Mouse (Mus musculus) small intestine, adult 2 months (tissue): Measurements from ENCODE around the gene Suclg2. TPM values are rescaled to one million over a fixed set of nuclear protein-coding genes. Genes with fewer than 3 reads are reported as not detected.

ENCODE experiments used
- H3K27ac ChIP-seq: fragments of 200-500 bp; 2 replicates; pipeline ENCODE4 v1.5.1; 2012; ENCODE audit warnings: low read depth, low read length, control low read depth, inconsistent platforms; ENCODE audit not compliant: insufficient read depth
- H3K27me3 ChIP-seq: fragments of 200-500 bp; 2 replicates; pipeline ENCODE4 v1.6.1; 2012; ENCODE audit warnings: mild to moderate bottlenecking, moderate library complexity, low read length, inconsistent platforms; ENCODE audit not compliant: control insufficient read depth, insufficient read depth
- H3K36me3 ChIP-seq: fragments of 200-500 bp; 2 replicates; pipeline ENCODE4 v1.6.1; 2012; ENCODE audit warnings: mild to moderate bottlenecking, low read length, control low read depth, inconsistent platforms; ENCODE audit not compliant: control insufficient read depth, insufficient read depth
- H3K4me1 ChIP-seq: fragments of 200-500 bp; 2 replicates; pipeline ENCODE4 v1.6.1; 2012; ENCODE audit warnings: low read length, inconsistent platforms, mixed read lengths; ENCODE audit not compliant: control insufficient read depth, insufficient read depth, insufficient read length
- H3K4me3 ChIP-seq: fragments of 200-500 bp; 2 replicates; pipeline ENCODE4 v1.5.1; 2012; ENCODE audit warnings: low read depth, mild to moderate bottlenecking, control low read depth, inconsistent platforms, low read length, moderate library complexity
- CTCF ChIP-seq: fragments of 200-500 bp; IDR thresholded peaks from 2 replicates; pipeline ENCODE4 v1.5.1; 2012; ENCODE audit warnings: low read depth, mild to moderate bottlenecking, control low read depth, inconsistent platforms, low read length, moderate library complexity, mixed read lengths; ENCODE audit not compliant: insufficient replicate concordance, insufficient read length; ENCODE audit errors: extremely low read depth
- POLR2A ChIP-seq: fragments of 200-500 bp; IDR thresholded peaks from 2 replicates; pipeline ENCODE4 v1.6.1; 2012; ENCODE audit warnings: low read depth, mild to moderate bottlenecking, control low read depth, inconsistent platforms, low read length, moderate library complexity
- WGBS: fragments of 180-500 bp; shearing (Covaris S2); methylation state at CpG from one replicate; pipeline ENCODE4 v1.1.7; 2018; 5-methylcytosine and 5-hydroxymethylcytosine counted together
- polyA plus RNA-seq: library from polyadenylated mRNA; depleted of rRNA; stranded (reverse); fragments of >200 nt; gene quantifications from 2 replicates; pipeline ENCODE4 v1.2.3, GENCODE M21; 2012; rRNA removed

Gene Suclg2
- polyA plus RNA-seq: 6.6 and 13.1 TPM in 2 replicates

GRCm38 (mm10) chr6:95718031-95718968, at the start of gene Suclg2:
Gene Suclg2 (minus strand): TSS chr6:95718800.
- H3K27ac ChIP-seq: peak within 1 kb of the TSS; percentile 12; the same call in 1 of the 2 replicates
- TF ChIP-seq POLR2A: 0 out of 2 replicates have a peak, but pooled peaks have one; percentile 58
- TF ChIP-seq CTCF: no peak
- no peaks in the 10 kb centered on the region for H3K36me3 ChIP-seq
- H3K4me3 ChIP-seq: peak within 1 kb of the TSS; percentile 79
- WGBS: under 1% methylated on average over 67 of the region's 74 CpGs
- peaks cover 28% of the 10 kb centered on the region; the same call in 1 of the 2 replicates for H3K4me1 ChIP-seq
- H3K27me3 ChIP-seq: no peaks in the 10 kb centered on the region

- no peak for TF ChIP-seq POLR2A
- TF ChIP-seq CTCF: no peak
- H3K4me1 ChIP-seq: peaks cover 2% of the 10 kb centered on the region; the same call in 1 of the 2 replicates
- H3K27ac ChIP-seq: no peak overlapping the region
- 70% methylated on average over 4 of the region's 4 CpGs for WGBS
- H3K36me3 ChIP-seq: no peaks in the 10 kb centered on the region
- no peaks in the 10 kb centered on the region; the same call in 1 of the 2 replicates for H3K27me3 ChIP-seq
- no peak overlapping the region for H3K4me3 ChIP-seq
These were observed 48.0 kb upstream of the Suclg2 start for GRCm38 (mm10) chr6:95766566-95766965.

GRCm38 (mm10) chr6:95759558-95760172, 41.1 kb upstream of the Suclg2 start:
- Histone ChIP-seq H3K4me3 (no peak overlapping the region), H3K27me3 (no peaks in the 10 kb centered on the region), H3K27ac (no peak overlapping the region), H3K36me3 (no peaks in the 10 kb centered on the region), H3K4me1 (no peaks in the 10 kb centered on the region)
- TF ChIP-seq CTCF: no peak
- TF ChIP-seq POLR2A: no peak
- WGBS: 83% methylated on average over 10 of the region's 10 CpGs

GRCm38 (mm10) chr6:95742378-95742777, 23.8 kb upstream of the Suclg2 start:
- H3K4me3 ChIP-seq: no peak overlapping the region
- no peaks in the 10 kb centered on the region for H3K36me3 ChIP-seq
- WGBS: 73% methylated on average over 4 of the region's 4 CpGs
- 0 out of 2 replicates have a peak, but pooled peaks cover 2% of the 10 kb centered on the region for H3K27me3 ChIP-seq
- TF ChIP-seq POLR2A (no peak), CTCF (no peak)
- H3K4me1 ChIP-seq: no peaks in the 10 kb centered on the region
- H3K27ac ChIP-seq: no peak overlapping the region

GRCm38 (mm10) chr6:95731570-95732367, 13.2 kb upstream of the Suclg2 start:
- H3K27ac ChIP-seq: no peak overlapping the region
- no peak overlapping the region for H3K4me3 ChIP-seq
- H3K4me1 ChIP-seq: no peaks in the 10 kb centered on the region
- no peaks in the 10 kb centered on the region for H3K36me3 ChIP-seq
- H3K27me3 ChIP-seq: no peaks in the 10 kb centered on the region
- 70% methylated on average over 11 of the region's 11 CpGs for WGBS
- TF ChIP-seq CTCF: no peak
- no peak for TF ChIP-seq POLR2A

GRCm38 (mm10) chr6:95729399-95729798, 10.8 kb upstream of the Suclg2 start:
- WGBS: 83% methylated on average over 5 of the region's 5 CpGs
- Histone ChIP-seq H3K36me3 (no peaks in the 10 kb centered on the region), H3K4me3 (no peak overlapping the region), H3K4me1 (no peaks in the 10 kb centered on the region), H3K27ac (no peak overlapping the region), H3K27me3 (no peaks in the 10 kb centered on the region)
- TF ChIP-seq CTCF: no peak
